Mouse (Mus musculus): ENCODE measurements around the gene Nrap. TPM values are rescaled to one million over a fixed set of nuclear protein-coding genes. Genes with fewer than 3 reads are reported as not detected.

Nrap gene
- under 1 TPM in 1 of 2 experiments, not detected in 1; 0.17 TPM for polyA plus RNA-seq (2017; shearing (Covaris generic))

GRCm38 (mm10) chr19:56389879-56390278 lies at the start of gene Nrap:
Gene Nrap, minus strand, starts transcription at chr19:56390037.

GRCm38 (mm10) chr19:56396669-56397621 lies 7.1 kb upstream of the Nrap start, which contains the start of gene Casp7:
Gene Casp7, plus strand, starts transcription at chr19:56397129.

DNA sequence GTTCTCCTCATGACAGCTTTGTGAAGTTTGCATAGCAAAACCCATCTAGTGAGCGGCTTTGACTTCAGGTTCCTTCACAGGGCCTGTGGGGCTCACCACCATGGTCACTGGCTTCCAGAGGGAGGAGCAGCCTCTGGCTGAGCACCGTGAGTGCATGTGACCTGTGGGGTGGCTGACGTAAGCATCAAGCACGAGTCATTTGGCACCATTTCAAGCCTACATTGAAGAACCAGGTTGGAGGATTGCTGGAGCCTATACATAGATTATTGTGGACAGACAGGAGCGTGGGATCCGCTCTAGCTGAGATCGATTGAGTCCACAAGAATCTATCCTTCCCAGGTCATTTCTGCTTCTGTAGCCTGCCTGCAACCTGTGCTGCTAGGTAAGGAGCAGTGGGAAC lies 103.0 kb downstream of the Nrap start, which contains the start of gene Habp2:
TSS of gene Habp2 (plus strand) at position 272 of the 400 bp plus-strand sequence.

Other genes starting within 250 kb of the Nrap start
- gene Habp2, start 102.9 kb downstream of the Nrap start, polyA plus RNA-seq (2017; shearing (Covaris generic)), result under 1 TPM in 1 of 2 experiments, not detected in 1; 0.33 TPM
- 10 to 100 TPM; 47.0 to 70.3 TPM for gene Casp7, start 7.1 kb upstream of the Nrap start, polyA plus RNA-seq (2017; shearing (Covaris generic))
- under 1 TPM in 1 of 2 experiments, not detected in 1; 0.18 TPM for gene Plekhs1, start 71.6 kb upstream of the Nrap start, polyA plus RNA-seq (2017; shearing (Covaris generic))
- 10 to 100 TPM in 1 of 2 experiments, 1 to 10 TPM in 1; 6.3 to 10.6 TPM for gene Dclre1a, start 158.2 kb upstream of the Nrap start, polyA plus RNA-seq (2017; shearing (Covaris generic))
- 10 to 100 TPM; 14.3 to 21.8 TPM for gene Nhlrc2, start 158.2 kb upstream of the Nrap start, polyA plus RNA-seq (2017; shearing (Covaris generic))